Mouse (Mus musculus) left cerebral cortex, postnatal 14 days (tissue): ENCODE results near the gene Rnf146. TPM values are rescaled to one million over a fixed set of nuclear protein-coding genes. Genes with fewer than 3 reads are reported as not detected.

Experiments used
- DNase-seq, 2 experiments: peaks; one replicate each; pipeline ENCODE4 v3.0.0; 2021 to 2022; ENCODE audit warnings: low spot score in 2 of 2, mixed read lengths in 1 of 2
- intact Hi-C: fragments of 180-260 bp; cut with DNase I; formaldehyde crosslinking; loops from one replicate; pipeline ENCODE4 v1.15.1; 2025
- total RNA-seq, 2 experiments: library from RNA; stranded (reverse); gene quantifications; 2 replicates each; pipeline ENCODE4 v1.2.3; 2021

Rnf146 gene
- total RNA-seq, 2 experiments from 2014 or later = 84.8 to 89.4 TPM

GRCm38 (mm10) chr10:29302230-29302629 lies 60.0 kb downstream of the Rnf146 start:
- DNase-seq = no peak
- intact Hi-C loops = no loop called here

Other genes starting within 250 kb of the Rnf146 start
- gene Soga3, start 218.6 kb downstream of the Rnf146 start, total RNA-seq = 100 to 1,000 TPM; 154 TPM
- 10 to 100 TPM; 27.6 to 29.4 TPM for gene Gm49353, start 163.5 kb downstream of the Rnf146 start, total RNA-seq
- 10 to 100 TPM; 68.6 to 76.3 TPM for gene 9330159F19Rik, start 150.8 kb downstream of the Rnf146 start, total RNA-seq
- gene Echdc1, start 49.3 kb downstream of the Rnf146 start, total RNA-seq = 10 to 100 TPM; 24.4 to 27.8 TPM
- gene Rspo3, start 173.4 kb upstream of the Rnf146 start, total RNA-seq = 10 to 100 TPM; 11.3 to 11.9 TPM